Mouse (Mus musculus) kidney, adult 8-10 months (tissue): Measurements from ENCODE around the gene Inpp5a.

ENCODE experiments used
- DNase-seq, 2 experiments: peaks; one replicate each; pipeline ENCODE4 v3.0.0; 2022

Gene Inpp5a

GRCm38 (mm10) chr7:139388670-139389212 lies at the start of gene Inpp5a:
Gene Inpp5a, plus strand, starts transcription at chr7:139389109.
- DNase-seq: peak; percentile 99

- no peak for DNase-seq
These were observed 49.7 kb upstream of the Inpp5a start for GRCm38 (mm10) chr7:139339184-139339583.

- DNase-seq: no peak
These were observed 47.8 kb upstream of the Inpp5a start for GRCm38 (mm10) chr7:139341020-139341660.

GRCm38 (mm10) chr7:139342809-139343208 lies 46.1 kb upstream of the Inpp5a start:
- no peak for DNase-seq

- no peak for DNase-seq
These were observed 41.9 kb upstream of the Inpp5a start for GRCm38 (mm10) chr7:139347051-139347450.

- DNase-seq: no peak
These were observed 38.3 kb upstream of the Inpp5a start for GRCm38 (mm10) chr7:139350606-139351005.

- no peak for DNase-seq
These were observed 34.4 kb upstream of the Inpp5a start for GRCm38 (mm10) chr7:139354370-139355139.

- DNase-seq: no peak
These were observed 31.9 kb upstream of the Inpp5a start for GRCm38 (mm10) chr7:139357043-139357442.

- DNase-seq: peak in 1 of 2 experiments; percentile 41
These were observed 29.0 kb upstream of the Inpp5a start for GRCm38 (mm10) chr7:139359906-139360305.

- no peak for DNase-seq
These were observed 27.9 kb upstream of the Inpp5a start for GRCm38 (mm10) chr7:139360890-139361559.

GRCm38 (mm10) chr7:139361799-139362198 lies 27.1 kb upstream of the Inpp5a start:
- no peak for DNase-seq

GRCm38 (mm10) chr7:139362514-139362913 lies 26.4 kb upstream of the Inpp5a start:
- DNase-seq: no peak

- peak in 1 of 2 experiments; percentile 24 for DNase-seq
These were observed 25.5 kb upstream of the Inpp5a start for GRCm38 (mm10) chr7:139363281-139364004.

GRCm38 (mm10) chr7:139364005-139364557 lies 24.8 kb upstream of the Inpp5a start:
- DNase-seq: peak; percentile 88 to 92

- no peak for DNase-seq
These were observed 23.7 kb upstream of the Inpp5a start for GRCm38 (mm10) chr7:139364936-139365830.

- DNase-seq: no peak
These were observed 22.8 kb upstream of the Inpp5a start for GRCm38 (mm10) chr7:139366131-139366530.

- peak; percentile 58 to 73 for DNase-seq
These were observed 22.4 kb upstream of the Inpp5a start for GRCm38 (mm10) chr7:139366549-139366948.

- DNase-seq: no peak
These were observed 20.7 kb upstream of the Inpp5a start for GRCm38 (mm10) chr7:139368218-139368617.

GRCm38 (mm10) chr7:139368722-139369380 lies 20.1 kb upstream of the Inpp5a start:
- peak; percentile 78 to 86 for DNase-seq

GRCm38 (mm10) chr7:139369501-139370088 lies 19.3 kb upstream of the Inpp5a start:
- peak; percentile 51 to 58 for DNase-seq
